Mouse (Mus musculus): ENCODE results near the gene Jmjd8.
A peak's percentile ranks its signal among the peaks of the same experiment; 100 is the strongest.
"Not testable (repeated sequence)": the region's sequence is repeated elsewhere in the genome, so short reads cannot be mapped to it uniquely, and the experiment has no call there.

Jmjd8 gene

DNA sequence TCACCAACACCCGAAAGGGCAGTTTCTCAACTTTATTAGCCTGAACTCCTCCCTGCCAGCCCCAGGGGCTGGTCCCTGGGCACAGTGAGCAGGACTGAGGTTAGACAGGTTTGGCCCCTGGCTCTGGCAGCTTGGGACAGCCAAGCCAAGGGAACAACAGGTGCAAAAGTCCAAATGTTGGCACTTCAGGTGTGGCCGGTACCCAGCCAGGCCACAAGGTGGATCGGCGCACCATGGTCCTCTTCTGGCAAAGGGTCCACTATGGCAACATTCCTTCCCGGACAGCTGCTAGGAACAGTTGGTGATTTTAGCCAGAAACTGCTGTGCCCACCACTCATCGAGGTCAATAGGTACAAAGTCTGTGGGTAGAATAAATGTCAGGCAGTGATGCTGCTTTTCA, 35.0 kb downstream of the Jmjd8 start:
- DNase-seq = no peak

DNA sequence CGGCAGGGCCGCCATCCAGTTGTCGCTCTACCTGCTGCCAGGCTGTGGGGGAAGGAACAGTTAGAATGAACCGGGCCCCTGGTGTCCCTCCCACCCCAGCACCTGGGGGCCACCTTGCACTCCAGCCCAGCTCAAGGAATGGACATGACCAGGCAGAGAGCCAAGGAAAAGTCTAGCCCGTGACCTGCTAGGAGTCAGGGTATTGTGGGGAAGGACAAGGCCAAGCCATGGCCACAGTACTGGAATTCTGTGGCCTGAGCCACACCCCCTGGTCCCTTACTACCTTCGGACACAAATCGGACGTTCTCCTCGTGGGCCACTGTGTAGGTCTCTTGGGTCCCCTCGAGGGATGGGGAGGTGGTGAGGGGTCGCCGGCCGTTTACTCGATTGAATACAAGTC, 35.6 kb downstream of the Jmjd8 start:
- no peak for DNase-seq

DNA sequence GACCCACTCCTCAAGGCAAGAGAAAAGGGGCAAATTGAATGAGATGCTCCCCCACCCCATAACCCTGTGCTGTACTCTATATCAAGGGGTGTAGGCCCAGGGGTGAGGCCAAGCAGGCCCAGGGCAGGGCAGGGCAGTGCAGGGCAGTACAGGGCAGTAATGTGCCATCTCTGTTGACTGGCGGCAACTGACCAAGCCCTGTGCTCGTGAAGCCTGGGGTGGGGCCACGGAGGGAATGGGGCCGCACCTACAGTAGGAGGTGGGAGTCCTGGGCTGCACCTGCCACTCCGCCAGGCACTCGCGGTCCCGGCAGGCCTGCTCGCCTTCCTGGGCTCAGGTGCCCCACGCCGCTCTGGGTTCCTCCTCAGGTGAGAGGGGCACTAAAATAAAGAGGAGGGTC, 36.6 kb downstream of the Jmjd8 start:
- DNase-seq = no peak

DNA sequence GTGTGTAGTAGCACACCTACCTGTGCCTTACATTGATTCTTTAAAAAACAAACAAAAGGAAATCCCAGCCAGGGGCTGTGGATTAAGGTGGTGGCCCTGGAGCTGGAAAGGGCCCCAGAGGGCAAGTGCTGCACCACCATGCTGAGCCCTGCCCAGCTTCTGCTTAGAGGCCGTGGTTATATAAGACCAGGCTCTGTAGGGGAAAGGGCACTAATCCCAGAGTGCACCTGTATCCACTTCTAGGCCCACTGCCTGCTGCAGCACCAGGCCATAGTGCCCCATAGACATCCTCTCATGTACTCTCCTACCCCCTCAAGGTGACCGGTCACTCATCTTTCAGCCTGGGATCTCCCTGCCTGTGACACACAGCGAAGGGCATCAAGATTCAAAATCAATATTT, 37.5 kb downstream of the Jmjd8 start:
- no peak for DNase-seq

DNA sequence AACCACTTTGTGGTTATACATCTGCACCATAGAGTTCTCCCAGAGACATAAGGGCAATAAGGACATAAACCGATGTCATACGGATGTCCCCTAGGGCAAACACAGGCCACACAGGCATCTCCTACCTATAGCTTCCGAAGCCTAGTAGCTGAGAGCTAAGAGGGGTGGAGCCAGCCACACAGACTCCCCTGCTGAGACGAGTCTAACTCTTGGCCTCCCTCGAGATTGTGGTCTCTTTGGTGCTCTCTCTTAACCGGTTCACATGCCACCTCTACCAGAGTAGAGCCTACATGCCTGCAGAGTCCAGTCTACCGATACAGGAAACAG, 38.8 kb downstream of the Jmjd8 start:
- DNase-seq = peak; percentile 62

DNA sequence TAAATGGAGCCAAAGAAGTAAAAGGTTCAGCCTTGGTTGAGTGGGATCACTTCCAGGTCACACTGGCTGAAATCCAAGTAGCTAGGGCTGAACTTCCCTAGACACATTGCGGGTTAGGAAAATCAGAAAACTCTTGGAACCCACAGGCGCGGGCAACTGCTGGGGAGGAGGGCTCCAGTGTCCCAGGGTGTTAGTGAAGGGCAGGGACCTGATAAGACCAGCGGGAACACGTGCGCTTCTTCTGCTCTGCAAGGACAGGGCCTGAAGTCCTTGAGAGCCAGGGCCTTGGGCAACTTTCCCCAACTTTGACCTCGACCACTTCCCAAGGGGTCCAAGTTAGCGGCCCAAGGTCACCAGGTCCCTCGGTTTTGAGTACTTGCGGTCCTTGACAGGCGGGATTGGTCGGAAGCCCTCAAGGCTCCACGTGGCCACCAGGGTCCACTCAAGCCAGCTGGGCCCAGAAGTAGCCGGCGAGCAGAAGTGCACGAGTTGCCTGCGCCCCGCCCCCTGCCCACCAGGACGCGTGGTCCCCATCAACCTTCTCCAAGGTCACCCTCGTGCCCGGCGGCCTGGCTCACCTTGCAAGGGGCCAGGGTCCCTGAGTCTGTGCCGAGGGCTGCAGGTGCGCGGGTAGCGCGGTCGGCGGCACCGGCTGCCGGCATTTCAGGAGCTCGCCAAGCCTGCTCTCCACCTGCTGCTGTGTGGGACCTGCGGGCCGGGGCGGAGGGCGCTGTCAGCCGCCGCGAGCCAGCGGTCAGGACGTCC, 39.4 kb downstream of the Jmjd8 start:
- DNase-seq = peak; percentile 74

DNA sequence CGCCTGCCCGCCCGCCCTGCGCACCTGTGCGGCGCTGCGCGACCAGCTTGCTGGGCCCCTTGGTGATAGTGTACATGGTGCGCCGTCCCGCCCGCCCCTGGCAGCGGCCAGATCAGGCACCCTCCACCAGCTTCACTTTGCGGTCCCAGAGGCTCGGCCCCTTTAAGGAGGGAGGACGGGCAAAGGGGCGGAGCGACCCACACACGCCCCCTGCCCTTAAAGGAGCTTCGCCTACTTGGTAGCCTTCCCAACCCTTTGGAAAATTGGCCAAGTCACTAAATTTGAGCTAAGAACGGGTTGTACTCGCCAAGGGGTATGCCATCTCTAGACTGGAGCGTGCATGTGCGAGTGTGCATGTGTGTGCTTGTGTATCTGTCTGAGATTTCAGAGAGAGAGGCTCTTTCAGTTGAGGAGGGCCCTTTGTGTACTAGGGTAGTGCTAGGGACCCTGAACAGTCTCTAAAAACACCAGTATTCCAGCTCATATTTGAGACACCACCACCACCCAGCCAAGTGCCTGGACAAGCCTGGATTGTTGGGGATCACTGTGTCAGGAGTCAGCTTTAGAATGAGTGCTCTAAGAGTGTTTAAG, 40.0 kb downstream of the Jmjd8 start, which contains the start of gene Mcrip2:
Gene Mcrip2, minus strand, starts transcription at position 164 of the 591 bp plus-strand sequence.
- DNase-seq = peak; percentile 84

DNA sequence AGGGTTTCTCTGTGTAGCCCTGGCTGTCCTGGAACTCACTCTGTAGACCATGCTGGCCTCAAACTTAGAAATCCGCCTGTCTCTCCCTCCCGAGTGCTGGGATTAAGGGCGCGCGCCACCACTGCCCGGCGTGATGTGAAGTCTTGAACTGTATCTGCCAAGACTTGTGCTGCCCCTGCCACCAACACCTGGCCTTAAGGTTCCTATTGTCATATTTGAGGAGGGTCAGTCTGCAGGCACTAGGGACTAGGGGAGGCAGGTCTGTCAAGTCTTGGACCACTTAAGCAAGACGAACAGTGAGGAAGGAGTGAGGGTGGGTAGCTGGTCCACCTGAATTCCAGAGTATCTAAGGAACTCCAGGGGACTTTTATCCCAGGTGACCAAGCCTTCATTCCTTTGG, 40.8 kb downstream of the Jmjd8 start:
- no peak for DNase-seq

DNA sequence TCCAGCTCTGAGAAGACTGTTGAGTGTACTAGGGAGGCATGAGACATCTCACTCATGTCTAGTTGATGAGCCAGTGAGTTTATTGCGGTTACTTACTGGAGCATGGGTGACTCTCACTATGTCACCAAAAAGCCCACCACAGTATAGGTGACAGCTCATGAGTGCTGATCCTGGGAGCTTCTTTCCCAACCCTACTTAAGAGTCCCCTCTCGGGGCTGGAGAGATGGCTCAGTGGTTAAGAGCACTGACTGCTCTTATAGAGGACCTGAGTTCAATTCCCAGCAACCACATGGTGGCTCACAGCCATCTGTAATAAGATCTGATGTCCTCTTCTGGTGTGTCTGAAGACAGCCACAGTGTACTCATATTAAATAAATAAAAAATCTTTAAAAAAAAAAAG, 41.3 kb downstream of the Jmjd8 start:
- no peak for DNase-seq

DNA sequence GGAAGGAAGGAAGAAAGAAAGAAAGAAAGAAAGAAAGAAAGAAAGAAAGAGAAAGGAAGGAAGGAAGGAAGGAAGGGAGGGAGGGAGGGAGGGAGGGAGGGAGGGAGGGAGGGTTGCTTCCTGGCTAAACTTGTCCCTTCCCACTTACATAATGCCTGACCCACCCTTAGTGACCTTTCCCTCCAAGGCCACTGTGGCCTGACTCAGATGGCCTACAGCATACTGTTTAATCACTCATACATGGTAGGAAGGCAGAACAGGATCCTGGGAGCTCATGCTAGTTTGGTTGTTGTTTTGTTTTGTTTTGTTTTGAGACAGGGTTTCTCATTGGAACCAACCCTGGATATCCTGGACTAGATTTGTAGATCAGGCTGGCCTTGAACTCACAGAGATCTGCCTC, 42.9 kb downstream of the Jmjd8 start:
- not testable (repeated sequence) for DNase-seq

DNA sequence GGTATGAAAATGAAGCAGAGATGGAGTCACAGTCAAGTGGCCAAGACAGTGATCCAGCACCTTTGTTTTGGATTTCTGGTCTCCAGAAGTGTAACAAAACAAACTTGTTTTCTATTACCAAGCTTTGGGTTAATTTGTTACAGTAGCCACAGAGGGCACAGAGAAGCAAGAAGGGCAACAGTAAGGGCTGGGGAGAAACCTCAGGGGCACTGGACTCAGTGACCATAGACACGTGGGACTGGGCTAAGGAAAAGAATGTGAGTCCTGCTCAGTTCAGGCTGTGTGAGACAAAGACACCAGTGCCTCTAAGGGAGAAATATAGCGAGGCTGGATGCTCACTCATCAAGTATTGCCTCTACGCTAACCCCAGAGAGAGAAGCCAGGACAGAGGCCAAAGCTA, 44.0 kb downstream of the Jmjd8 start:
- DNase-seq = no peak

DNA sequence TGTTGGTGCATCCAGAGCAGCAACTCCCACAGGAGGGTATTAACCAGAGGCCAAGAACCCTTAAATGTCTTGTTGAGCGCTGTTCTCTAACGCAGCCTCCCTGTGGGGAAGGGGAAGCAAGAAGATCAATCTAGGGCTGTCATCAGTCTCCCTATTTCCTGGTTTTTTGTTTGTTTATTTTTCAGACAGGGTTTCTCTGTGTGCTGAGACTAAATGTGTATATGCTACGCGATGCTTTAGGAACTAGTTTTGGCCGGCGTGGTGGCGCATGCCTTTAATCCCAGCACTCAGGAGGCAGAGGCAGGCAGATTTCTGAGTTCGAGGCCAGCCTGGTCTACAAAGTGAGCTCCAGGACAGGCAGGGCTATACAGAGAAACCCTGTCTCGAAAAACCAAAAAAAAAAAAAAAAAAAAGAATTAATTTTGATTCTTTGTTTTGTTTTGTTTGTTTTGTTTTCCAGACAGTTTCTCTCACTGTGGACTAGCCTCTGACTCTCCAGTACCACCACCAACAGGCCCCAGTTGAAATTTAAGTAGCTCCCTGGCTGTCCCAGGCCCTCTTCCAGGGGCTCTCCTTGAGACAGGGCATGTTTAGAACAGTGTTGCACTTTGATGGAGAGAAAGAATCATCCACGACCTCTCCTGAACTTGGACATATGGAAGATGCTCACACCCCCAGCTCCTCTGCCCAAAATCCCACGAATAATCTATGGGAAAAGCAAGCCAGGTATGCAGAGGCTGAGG, 44.9 kb downstream of the Jmjd8 start:
- peak; percentile 24 for DNase-seq

DNA sequence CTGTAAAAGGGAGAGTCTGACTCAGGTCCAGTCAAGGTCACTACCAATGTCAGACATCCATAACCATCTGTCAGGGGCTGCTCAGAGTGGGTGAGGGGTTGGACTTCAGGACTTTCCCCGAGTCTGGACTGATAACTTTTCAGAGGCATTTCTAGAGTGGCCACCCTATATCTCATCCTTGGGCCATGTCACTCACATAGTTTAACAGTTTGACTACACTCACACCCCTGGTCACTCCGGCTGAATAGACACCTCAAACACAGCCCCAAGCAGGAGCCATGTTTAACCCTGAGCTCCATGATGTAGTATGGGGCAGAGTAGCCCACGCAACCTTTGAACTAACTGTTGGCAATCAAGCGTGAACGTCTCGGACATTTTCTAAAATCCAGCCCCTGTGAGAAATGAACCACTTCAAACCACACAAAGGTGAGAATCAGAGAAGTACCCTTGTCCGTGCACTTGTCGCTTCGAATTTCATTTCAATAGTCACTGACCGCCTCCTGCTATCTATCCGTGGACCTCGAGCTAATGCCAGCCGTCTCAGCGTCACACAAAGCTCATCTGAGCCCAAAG, 45.6 kb downstream of the Jmjd8 start:
- peak; percentile 49 for DNase-seq

DNA sequence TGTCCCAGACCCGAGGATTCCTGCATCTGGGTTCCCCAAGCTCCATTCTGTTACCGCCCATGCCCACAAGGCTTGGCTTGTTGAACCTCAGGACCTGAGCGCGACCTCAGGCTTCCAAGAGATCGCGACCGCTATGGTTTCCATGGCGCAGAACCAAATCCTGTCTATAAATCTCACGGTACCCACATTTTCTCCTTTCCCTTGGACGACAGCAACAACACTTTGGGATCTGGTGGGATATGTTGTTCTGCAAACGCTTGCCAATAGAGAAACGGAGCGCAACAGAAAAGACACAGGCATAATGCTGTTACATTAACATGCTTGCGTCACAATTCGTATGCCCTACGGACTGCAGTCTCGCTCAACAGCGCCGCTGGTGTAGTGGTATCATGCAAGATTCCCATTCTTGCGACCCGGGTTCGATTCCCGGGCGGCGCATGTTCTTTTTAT, 46.1 kb downstream of the Jmjd8 start, which contains the start of gene Mettl26:
Gene Mettl26, plus strand, starts transcription at position 354 of the 450 bp plus-strand sequence.
- peak; percentile 87 for DNase-seq

DNA sequence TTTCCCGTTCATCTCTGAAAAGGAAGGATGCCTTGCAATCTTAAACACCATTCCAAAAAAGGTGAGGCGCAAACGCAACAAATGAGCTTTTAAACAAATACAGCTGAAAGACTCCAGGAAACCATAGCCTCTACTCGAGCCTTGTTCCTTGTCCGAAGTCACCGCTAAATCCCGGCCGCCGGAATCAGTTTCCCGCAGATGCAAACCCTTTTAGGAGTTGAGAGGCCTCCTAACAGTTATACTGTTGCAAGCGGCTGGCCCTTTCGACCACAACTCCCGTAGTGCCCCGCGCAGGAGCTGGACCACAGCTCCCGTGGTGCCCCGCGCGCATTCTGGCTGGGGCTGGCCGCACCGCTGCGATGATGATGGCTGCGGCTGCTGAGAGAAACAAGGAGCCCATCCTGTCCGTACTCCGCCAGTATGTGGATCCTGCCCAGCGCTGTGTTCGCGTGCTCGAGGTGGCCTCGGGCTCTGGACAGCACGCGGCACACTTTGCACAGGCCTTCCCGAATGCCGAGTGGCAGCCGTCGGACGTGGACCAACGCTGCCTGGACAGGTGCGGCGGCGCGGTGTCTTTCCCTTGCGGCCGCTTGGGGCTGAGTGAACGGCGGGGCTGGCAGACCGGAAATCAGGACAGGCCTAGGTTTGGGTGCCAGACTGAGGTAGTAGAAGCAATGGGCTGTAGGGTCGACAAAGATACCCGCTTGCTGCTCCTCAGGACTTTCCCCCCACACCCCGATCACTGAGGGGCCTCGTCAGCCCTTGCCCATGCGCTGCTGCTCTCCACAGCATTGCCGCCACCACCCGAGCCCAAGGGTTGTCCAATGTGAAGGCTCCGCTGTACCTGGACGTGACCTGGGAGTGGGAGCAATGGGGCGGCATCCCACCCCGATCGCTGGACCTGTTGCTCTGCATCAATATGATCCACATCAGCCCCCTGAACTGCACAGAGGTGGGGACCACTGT, 46.8 kb downstream of the Jmjd8 start:
- DNase-seq = peak; percentile 89

DNA sequence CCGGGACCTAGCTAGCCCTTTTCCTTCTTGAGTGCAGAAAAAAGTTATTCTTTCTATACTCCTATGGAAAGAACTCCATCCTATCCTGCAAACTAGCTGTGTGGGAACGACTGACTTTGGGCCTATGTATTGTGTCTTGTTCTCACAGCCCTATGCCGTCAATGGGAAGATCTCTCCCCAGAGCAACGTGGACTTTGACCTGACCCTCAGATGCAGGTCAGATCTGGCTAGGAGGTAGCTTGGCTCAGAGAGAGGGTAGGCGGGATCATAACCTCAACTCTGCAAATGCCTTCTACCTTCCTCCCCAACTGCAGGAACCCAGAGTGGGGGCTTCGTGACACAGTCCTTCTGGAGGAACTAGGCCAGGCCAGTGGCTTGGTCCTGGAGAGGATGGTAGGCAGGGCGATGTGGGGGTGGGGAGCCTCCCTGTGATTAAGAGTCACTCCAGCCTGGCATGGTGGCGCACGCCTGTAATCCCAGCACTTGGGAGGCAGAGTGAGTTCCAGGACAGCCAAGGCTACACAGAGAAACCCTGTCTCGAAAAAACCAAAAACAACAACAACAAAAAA, 47.8 kb downstream of the Jmjd8 start:
- peak; percentile 65 for DNase-seq

DNA sequence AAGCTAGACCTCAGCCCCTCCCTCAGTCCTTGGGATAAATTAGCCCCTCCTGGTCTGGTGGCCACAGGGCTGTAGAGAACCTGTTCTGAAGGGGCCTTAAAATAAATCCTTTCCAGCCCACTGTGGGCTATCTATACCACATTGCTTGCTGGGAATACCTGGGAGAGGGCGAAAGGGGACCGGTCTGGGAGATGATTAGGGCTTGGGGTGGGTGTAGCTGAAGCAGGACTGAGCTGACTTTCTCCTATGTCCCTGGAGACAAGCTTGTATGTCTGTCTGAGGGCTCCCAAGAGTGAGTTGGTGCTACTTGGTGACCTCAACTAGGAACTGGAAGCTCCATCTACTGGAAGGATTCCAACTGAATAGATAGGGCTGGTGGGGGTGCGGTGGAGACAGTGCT, 48.4 kb downstream of the Jmjd8 start:
- DNase-seq = no peak

DNA sequence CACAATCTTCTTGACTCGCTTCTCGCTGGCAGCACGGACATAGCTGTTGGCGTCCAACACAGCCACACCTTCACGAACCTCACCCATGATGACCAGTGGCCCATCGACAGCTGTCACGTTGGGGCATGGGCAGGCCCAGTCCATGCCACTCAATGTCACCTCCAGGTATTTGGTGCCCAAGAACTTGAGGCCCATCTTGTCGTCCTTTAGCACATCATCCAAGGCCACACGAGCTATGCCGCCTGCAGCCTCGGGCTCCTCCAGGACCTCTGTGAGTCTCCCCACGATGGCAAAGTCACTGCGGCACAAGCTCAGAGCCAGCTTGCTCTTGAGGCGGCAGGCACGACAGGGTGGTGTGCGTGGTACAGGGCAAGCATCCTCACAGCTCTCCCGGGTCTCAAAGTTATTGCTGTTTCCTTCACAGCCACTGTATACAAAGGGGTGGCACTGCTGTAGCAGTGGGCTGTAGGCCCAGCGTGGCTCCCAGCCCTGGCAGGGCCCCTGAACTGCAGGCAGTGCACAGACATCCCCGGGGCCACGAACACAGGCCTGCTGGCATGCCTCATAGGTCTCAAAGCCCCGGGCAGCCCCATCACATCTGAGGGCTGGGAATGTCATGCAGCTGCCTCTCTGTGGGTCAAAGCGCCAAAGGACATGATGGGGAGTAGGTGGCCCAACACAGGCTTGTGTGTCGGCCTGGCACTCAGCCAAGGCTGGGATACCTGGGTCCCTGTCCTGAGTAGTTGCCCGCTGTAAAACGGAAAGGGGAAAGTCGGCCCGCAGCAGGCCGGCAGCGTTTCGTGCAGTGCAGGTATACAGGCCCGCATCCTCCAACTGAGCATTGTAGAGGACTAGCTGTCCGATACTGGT, 49.3 kb downstream of the Jmjd8 start:
- DNase-seq = peak; percentile 67

DNA sequence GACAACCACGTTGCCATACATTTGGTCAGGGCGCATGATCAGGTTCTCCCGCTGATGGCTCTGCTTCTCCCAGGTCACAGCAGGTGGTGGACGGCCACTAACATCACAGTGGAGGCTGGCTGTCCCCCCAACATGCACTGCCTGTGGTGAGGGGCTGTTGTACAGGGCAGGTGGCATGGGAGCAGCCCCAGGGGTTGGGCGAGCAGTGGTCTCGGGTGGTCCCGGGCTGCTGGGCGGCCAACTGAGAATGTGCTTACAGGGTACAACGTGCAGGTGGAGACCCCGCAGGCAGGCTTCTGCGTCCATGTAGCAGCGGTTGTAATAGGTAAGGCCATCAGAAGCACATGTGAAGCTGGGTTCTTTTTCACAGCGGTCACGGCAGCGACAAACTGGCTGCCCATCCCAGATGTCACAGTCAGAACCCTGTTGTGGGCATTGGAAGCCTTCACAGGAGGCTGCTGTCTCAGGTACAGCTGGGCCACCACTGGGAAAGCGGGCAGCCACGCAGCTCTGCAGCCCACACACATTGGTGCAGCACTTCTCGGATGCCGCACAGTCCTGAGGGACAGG, 50.0 kb downstream of the Jmjd8 start:
- peak; percentile 67 for DNase-seq

DNA sequence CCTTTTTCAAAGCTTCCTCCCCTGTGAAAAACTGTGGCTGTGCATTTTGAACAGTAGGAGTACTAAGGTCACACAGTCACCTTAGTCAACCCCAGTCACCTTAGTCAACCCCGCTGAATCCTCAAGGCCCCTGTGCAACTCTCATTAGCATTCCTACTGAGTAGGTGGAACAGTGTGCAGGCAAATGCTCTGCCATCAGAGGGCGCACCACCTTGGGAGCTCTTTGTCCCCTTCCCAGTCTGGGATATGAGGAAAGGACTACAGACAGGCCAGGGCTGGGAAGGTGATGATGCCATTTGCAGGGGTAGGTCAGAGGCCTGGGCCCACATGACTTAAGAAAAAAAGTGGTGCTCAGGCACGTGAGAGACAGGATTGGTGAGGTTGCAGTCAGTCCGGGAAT, 50.6 kb downstream of the Jmjd8 start:
- DNase-seq = peak; percentile 40

DNA sequence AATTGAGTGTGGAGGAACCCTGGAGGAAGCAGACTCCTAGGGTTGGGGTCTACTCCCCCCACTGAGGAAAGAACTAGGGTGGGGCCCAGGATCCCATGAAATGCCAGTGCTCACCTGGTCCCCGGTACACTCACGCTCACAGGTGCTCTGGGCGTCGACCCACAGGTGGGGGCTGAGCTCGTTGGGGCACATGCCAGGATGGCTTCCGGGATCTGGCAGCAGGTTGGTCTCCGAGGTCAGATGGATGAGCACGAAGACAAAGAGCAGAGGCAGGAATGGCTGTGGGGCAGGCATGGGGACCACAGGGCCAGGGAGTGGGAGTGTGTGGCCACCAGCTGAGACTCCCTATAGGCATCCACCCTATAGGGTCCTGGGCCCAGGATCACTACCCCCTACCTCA, 51.1 kb downstream of the Jmjd8 start:
- DNase-seq = peak; percentile 56

All from cerebellum, adult 11-12 months (tissue).